Mouse (Mus musculus): ENCODE data around the gene Tifab.

The Tifab gene

GRCm38 (mm10) chr13:56181424-56181823 is 2.7 kb upstream of the Tifab start:
- in situ Hi-C loops (cut with MboI, MseI): no loop called here

GRCm38 (mm10) chr13:56176310-56176709 is 2.4 kb downstream of the Tifab start:
- in situ Hi-C loops (cut with MboI, MseI): no loop called here

GRCm38 (mm10) chr13:56175848-56176247 is 2.8 kb downstream of the Tifab start:
- in situ Hi-C loops (cut with MboI, MseI): no loop called here

GRCm38 (mm10) chr13:56172901-56173545 is 5.7 kb downstream of the Tifab start:
- in situ Hi-C loops (cut with MboI, MseI): no loop called here

- in situ Hi-C loops (cut with MboI, MseI): no loop called here
Observed at GRCm38 (mm10) chr13:56172106-56172505, 6.6 kb downstream of the Tifab start.

GRCm38 (mm10) chr13:56168403-56168781 is 10.3 kb downstream of the Tifab start:
- in situ Hi-C loops (cut with MboI, MseI): no loop called here

GRCm38 (mm10) chr13:56167446-56168402 is 11.0 kb downstream of the Tifab start:
- in situ Hi-C loops (cut with MboI, MseI): no loop called here

- in situ Hi-C loops (cut with MboI, MseI): no loop called here
Observed at GRCm38 (mm10) chr13:56165561-56165960, 13.1 kb downstream of the Tifab start.

GRCm38 (mm10) chr13:56164372-56164771 is 14.3 kb downstream of the Tifab start:
- in situ Hi-C loops (cut with MboI, MseI): no loop called here

GRCm38 (mm10) chr13:56163751-56164150 is 14.9 kb downstream of the Tifab start:
- in situ Hi-C loops (cut with MboI, MseI): no loop called here

- in situ Hi-C loops (cut with MboI, MseI): no loop called here
Observed at GRCm38 (mm10) chr13:56162859-56163258, 15.8 kb downstream of the Tifab start.

- in situ Hi-C loops (cut with MboI, MseI): no loop called here
Observed at GRCm38 (mm10) chr13:56159614-56160363, 18.9 kb downstream of the Tifab start.

- in situ Hi-C loops (cut with MboI, MseI): no loop called here
Observed at GRCm38 (mm10) chr13:56159016-56159601, 19.6 kb downstream of the Tifab start.

- in situ Hi-C loops (cut with MboI, MseI): no loop called here
Observed at GRCm38 (mm10) chr13:56155671-56156070, 23.0 kb downstream of the Tifab start.

- in situ Hi-C loops (cut with MboI, MseI): no loop called here
Observed at GRCm38 (mm10) chr13:56155048-56155447, 23.6 kb downstream of the Tifab start.

- in situ Hi-C loops (cut with MboI, MseI): no loop called here
Observed at GRCm38 (mm10) chr13:56152773-56153460, 25.8 kb downstream of the Tifab start.

- in situ Hi-C loops (cut with MboI, MseI): no loop called here
Observed at GRCm38 (mm10) chr13:56151404-56152226, 27.1 kb downstream of the Tifab start.

GRCm38 (mm10) chr13:56145523-56145922 is 33.2 kb downstream of the Tifab start:
- in situ Hi-C loops (cut with MboI, MseI): no loop called here

- in situ Hi-C loops (cut with MboI, MseI): no loop called here
Observed at GRCm38 (mm10) chr13:56144021-56144420, 34.7 kb downstream of the Tifab start.

- in situ Hi-C loops (cut with MboI, MseI): no loop called here
Observed at GRCm38 (mm10) chr13:56143151-56143513, 35.6 kb downstream of the Tifab start.
